Mouse (Mus musculus) hindlimb bud, embryonic 11.5 days (tissue): ENCODE measurements around the gene Il10rb.

ENCODE experiments used
- DNase-seq: peaks from one replicate; pipeline ENCODE4 v3.0.0-alpha.2; 2012; ENCODE audit warnings: low read depth, low spot score; ENCODE audit errors: extremely low spot score

Gene Il10rb

GRCm38 (mm10) chr16:91405640-91406584, at the start of gene Il10rb:
Gene Il10rb (plus strand): TSS chr16:91406164.
- DNase-seq, result no peak

DNA sequence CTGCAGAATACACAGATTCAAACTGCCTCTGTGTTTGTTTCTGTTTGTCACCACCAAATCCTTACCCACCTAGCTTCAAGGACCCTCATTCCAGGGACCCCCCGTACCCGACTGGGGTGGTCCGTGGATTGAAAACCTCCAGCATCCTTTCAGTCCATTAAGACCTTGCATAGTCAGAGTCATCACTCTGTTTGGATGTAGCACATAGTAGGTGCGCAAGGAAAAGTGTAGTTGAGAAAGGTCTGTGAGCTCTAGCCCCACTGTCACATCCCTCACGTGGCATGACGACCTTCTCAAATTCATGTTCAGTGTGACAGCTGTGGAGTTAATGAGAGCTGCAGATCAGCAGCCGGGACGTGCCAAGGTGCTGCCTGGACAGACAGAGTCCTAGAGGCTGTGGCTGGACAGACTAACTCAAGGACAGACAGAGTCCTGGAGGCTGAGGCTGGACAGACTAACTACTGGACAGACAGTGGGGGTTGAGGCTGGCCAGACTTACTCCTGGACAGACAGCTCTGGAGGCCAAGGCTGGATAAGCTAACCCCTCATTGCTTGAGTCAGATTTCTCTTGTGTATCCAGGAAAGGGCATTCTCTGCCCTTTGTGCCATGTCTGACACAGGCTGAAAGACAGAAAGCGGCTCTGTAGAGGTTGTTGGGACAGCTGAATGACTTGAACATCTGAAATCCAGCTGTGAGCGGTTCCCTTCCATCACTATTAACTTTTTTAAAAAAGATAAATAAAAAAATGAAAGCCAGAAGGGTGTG, 49.0 kb upstream of the Il10rb start:
- no peak for DNase-seq

DNA sequence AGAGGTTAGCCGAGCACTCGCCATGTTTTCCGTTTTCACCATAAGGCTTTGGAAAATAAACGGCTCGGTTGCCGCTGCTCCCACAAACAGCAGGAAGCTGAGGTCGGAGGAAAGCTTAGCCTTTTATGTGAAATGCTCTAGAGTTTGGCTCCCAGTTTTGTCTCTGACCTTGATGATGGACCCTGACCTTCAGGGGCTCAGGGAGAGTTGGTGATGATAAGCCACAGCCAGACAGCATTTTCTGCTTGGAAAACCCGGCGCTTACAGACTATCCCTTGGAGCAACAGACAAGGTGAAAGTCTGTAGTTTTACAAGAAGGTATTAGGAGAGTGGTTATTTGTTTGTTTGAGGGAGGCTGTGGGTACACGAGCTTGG, 48.5 kb upstream of the Il10rb start:
- DNase-seq, result no peak

DNA sequence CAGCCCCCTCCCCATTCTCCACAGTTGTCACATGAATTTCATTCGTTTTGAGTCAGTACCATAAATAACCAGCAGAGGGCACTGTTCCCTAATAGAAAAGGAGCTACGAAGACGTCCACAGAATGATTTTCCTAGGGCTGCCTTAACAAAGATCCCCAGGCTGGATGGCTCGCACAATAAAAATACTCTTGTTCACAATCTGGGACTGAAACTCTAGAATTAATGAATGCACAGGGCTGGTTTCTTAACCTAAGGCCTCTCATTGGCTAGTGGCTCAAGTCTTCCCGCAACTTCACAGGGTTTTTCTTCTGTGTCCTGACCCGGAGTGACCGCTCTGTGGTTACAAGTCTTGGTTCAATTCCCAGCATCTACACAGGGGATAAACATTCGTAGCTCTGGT, 47.4 kb upstream of the Il10rb start:
- DNase-seq, result peak; percentile 91

DNA sequence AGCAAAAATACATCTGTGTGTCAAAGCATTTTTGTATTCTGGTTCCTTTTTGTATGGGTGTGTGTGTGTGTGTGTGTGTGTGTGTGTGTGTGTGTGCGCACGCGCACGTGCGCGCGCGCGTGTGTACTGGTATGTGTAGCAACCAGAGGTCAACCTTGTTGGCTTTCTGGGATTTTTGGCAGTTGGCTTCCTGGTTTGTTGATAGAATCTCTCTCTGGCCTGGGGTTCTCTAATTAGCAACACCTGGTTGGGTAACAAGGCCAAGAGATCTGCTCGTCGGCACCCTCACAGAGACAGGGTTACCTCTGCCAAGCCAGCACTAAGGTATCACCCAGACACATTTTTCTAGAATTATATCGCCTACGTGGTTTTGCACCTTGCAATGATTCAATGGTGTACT, 46.4 kb upstream of the Il10rb start:
- DNase-seq, result no peak

DNA sequence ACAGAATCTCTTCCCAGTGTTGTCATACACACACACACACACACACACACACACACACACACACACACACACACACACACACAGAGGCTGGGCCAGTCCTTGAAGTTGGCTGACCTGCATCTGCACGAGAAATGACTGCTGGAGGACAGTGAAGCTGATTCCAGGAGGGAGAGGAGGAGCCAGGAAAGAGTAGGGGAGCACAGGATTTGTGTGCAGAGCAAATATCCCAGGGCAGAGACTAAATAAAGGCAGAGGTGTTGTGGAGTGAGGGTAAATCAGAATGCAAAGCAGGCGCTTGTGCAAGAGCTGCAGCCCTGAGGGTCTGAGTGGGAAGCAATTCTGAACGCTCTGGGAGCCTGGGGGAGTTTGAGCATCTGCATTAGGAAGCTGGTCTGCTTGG, 45.8 kb upstream of the Il10rb start:
- DNase-seq, result no peak

DNA sequence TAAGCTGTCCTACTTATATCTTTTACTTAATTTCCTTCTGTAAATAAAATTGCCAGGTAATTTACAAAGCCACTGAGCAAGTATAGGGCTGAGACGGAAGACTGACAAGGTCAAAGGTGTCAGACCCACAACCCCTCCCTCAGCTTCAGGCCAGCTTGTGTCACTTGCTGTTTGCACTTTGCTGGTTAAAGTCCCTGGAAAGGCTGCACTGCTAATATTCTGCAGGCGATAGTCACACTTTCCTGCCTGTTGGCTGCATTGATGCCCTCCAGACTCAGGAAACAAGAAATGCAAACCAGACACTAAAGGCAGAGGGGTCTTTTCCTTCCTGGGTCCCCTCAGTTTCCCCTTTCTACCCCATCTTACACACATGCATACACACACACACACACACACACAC, 44.0 kb upstream of the Il10rb start:
- DNase-seq, result no peak

DNA sequence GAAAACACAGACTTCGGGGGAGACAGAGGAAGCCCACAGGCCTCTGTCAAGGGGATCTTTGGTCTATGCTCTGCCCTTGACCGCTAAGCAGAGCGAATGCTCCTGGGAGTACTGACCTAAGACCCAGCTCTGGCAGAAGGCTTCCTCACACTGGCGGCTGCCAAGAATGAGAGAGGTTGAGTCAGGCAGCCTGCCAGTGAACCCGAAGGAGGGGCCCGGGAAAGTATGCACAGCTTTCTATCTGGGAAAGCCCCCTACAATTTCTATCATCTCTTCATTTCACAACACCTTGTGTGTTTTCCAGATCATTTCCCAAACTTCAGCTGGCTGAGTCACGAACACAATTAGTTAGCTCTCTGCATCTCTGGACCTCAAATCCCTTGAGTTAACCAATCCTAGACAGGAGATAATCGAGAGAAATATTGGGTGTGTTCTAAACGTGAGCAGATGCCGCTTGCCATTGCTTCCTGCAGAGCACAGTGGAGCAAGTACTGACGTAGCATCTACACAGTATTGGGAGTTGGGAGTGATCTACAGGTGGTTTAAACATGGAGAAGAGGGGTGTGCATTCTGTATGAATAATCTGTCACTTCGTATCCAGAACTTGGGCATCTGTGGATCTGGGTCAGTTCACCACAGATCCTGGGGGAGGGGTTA, 43.2 kb upstream of the Il10rb start:
- no peak for DNase-seq

DNA sequence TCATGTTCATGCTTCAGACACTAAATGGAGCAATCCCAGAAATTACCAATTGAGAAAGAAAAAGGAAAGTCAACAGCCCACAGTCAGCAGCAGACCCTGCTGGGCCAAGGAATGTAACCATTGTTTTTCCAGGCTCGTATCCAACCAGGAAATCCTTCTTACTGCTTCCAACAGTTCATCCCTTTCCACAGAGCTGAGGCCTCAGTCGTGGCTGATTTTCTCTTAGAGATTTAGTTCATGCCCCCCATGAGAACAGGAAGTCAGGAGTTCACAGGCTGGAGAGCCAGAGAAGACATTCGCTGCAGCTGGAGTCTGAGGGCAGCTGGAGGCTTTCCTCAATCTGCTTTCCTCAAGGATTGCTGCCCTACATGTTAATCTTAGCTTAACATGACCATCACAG, 42.5 kb upstream of the Il10rb start:
- DNase-seq, result no peak

DNA sequence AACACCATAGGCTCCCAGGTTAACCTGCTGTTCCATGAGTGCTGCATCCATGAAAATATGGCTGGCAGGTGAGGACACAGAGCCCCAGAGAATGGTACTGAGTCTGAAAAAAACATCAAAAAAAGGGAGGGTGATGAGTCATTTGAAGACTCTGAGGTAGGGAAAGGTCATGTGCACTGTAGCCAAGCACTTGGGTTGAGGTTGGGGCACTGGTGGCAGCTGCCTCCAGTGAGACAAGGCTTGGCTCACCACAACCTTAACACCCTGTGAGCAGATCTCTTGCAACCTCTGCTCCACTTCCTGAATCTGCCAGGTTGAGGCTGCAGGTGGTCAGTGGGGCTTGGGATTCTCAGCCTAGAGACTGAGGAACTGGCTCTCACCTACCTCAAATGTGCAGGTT, 39.4 kb upstream of the Il10rb start:
- no peak for DNase-seq

DNA sequence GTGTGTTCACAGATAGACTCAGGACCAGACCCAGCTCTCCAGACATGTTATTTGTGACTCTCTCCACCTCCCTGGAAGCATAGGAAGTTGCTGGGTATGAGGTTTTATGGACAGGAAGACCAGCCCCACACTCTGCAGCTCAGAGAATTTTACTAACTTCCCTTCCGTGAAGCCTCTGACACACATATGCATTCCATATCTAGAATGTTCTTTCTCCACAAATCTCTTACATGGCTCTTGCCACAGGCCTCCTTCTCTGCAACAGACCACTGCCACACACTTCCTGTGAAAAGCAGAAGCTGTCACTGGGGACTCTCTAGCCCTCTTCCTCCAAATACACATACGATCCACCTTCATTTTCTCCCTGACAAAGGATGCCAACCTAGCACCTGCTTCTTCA, 38.9 kb upstream of the Il10rb start:
- DNase-seq, result no peak

GRCm38 (mm10) chr16:91372577-91373472, 33.1 kb upstream of the Il10rb start, which contains the start of gene Ifnar2:
Gene Ifnar2 (plus strand): TSS chr16:91372783.
- DNase-seq, result no peak

DNA sequence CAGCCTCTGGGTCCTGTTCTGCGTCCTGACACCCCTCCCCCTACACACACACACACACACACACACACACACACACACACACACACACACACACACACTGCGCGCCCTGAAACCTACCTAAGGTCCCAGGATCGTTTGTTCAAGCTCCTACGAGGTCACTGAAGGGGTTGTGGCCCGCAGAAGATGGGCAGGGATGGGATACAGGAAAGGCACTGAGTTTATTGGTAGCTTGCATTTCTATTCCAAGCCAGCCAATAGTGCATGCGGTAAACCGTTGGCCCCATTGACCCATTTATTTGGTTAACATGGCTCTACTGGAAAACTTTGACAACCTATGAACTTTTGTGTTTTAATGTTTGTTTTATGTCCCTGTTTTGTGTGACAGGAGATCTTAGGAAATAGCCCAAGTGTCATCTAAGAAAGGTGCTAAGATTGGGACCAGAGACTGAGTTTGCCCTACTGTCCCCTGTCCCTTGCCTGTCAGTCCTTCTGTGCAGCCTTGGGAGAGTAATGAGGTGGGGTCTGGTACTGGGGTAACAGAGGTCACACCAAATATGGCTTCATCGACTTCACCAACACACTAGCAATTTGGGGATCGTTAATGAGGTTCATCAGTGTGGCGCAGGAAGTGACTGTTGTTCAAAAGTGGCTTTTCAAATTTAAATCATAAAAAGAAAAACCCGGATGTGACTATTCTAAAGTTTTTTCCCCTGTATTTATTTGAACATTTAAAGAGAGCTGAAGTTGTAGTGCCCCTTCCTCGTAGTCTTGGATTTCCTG, 32.3 kb upstream of the Il10rb start:
- DNase-seq, result no peak

DNA sequence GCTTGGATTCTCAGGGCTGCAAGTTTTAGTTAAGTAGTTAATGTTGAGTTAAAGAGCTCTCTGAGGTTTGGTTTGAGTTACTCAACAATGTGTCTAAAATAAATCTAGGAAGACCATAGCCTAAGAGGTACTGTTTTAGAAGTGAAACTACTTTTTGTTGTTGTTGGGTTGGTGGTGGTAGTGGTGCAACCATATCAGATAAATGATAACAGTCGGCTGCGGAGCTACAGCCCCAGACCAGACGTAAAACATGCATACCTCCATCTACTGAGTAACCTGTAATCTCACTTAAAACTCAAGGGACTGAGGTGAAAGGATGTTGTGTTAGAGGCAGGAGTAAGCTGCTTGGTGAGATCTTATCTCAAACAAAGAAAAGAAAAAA, 31.7 kb upstream of the Il10rb start:
- DNase-seq, result no peak

- no peak for DNase-seq
These were observed 29.3 kb upstream of the Il10rb start for GRCm38 (mm10) chr16:91376701-91377100.

DNA sequence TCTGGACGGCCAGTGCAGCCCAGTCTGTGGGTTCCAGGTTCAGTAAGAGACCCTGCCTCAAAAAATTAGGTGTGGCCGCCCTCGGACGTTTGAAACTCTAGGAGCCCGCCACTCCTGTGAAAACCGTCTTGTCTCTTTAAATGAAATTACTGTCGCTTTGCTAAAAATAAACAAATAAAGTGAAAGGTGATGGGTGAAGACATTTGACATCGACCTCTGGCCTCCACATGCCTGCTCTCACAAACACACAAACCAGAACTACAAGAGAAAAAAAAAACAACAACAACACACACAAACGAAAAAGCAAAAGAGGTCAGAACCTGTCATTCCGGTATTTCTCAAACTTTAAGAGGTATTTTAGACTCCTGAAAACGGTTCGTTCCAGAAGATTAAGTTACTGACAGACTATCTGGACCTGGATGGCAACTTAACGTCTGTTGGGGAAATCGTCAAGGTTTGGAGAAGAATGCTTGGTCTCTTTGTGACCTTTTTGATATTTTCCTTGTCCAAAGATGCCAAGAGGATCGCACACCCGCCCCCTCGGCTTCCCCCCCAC, 27.5 kb upstream of the Il10rb start:
- no peak for DNase-seq

GRCm38 (mm10) chr16:91378991-91379390, 27.0 kb upstream of the Il10rb start:
- DNase-seq, result no peak

GRCm38 (mm10) chr16:91379412-91379811, 26.6 kb upstream of the Il10rb start:
- DNase-seq, result no peak

DNA sequence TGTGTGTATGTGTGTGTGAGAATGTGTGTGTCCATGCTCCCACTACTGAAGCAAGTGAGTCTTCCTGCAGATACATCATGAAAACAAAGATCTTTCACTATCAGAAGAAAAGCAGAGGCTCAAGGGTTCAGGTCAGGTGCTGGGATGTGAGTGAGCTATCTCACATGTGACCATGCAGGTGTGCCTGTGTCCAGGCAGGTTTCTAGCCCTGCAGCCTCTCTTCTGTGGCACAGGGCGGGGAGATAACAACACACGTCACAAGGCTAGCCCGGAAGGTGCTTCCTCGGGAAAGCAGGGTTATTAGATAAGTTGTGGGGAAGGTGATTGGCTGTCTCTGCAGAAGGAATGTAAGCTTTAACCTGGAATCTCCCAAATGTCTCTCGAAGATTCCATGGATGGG, 25.8 kb upstream of the Il10rb start:
- no peak for DNase-seq

DNA sequence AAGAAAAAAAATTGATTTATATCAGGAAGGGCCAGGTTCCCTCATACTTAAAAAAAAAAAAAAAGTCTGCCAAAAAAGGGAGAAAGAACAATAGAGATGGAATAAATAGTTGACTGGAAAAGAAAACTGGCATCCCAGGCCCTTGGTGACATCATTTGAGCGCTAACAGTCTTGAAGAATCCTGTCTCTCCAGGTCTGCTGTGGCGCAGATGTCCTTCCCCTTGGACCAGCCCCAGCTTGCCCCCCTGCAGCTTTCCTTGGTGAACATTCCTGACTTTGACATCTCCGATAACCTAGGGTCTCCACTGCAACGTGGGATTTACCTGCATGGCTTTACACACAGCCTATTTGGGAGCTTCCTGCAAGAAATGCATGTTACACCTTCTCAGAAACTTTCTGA, 24.4 kb upstream of the Il10rb start:
- DNase-seq, result no peak
